Mouse (Mus musculus) retina, adult 2 months (tissue): ENCODE measurements at regions not wholly inside any gene's neighbourhood (a gene's known extent, or its start where the extent isn't known, plus 50 kb on each side); places are given as distances from the start of the nearest gene placed in this dataset.
A peak's percentile ranks its signal among the peaks of the same experiment; 100 is the strongest.

Source experiments
- DNase-seq: peaks from one replicate; pipeline ENCODE4 v3.0.0-alpha.2; 2012; ENCODE audit warnings: low read depth, low spot score

GRCm38 (mm10) chr3:41857446-41857845, 115.0 kb downstream of the D3Ertd751e start:
- no peak for DNase-seq

- no peak for DNase-seq
These were observed 120.3 kb downstream of the D3Ertd751e start for GRCm38 (mm10) chr3:41862674-41863073.

GRCm38 (mm10) chr3:41908952-41909351, 166.5 kb downstream of the D3Ertd751e start:
- DNase-seq, result no peak

- DNase-seq, result no peak
These were observed 170.8 kb downstream of the D3Ertd751e start for GRCm38 (mm10) chr3:41913190-41913589.

GRCm38 (mm10) chr3:41939843-41940242, 197.4 kb downstream of the D3Ertd751e start:
- DNase-seq, result no peak

- DNase-seq, result no peak
These were observed 200.6 kb downstream of the D3Ertd751e start for GRCm38 (mm10) chr3:41942964-41943363.

GRCm38 (mm10) chr3:41949404-41949803, 207.0 kb downstream of the D3Ertd751e start:
- no peak for DNase-seq

- DNase-seq, result no peak
These were observed 215.0 kb downstream of the D3Ertd751e start for GRCm38 (mm10) chr3:41957385-41957784.

GRCm38 (mm10) chr3:41960209-41960608, 217.8 kb downstream of the D3Ertd751e start:
- DNase-seq, result no peak

- no peak for DNase-seq
These were observed 220.5 kb downstream of the D3Ertd751e start for GRCm38 (mm10) chr3:41962923-41963322.

GRCm38 (mm10) chr3:42006672-42007265, 264.4 kb downstream of the D3Ertd751e start:
- DNase-seq, result no peak

- no peak for DNase-seq
These were observed 280.8 kb downstream of the D3Ertd751e start for GRCm38 (mm10) chr3:42023187-42023586.

- DNase-seq, result peak; percentile 3
These were observed 297.2 kb downstream of the D3Ertd751e start for GRCm38 (mm10) chr3:42039632-42040031.

GRCm38 (mm10) chr3:42040270-42040812, 297.9 kb downstream of the D3Ertd751e start:
- no peak for DNase-seq

- DNase-seq, result no peak
These were observed 298.5 kb downstream of the D3Ertd751e start for GRCm38 (mm10) chr3:42040959-42041358.

GRCm38 (mm10) chr3:42057286-42057868, 315.0 kb downstream of the D3Ertd751e start:
- DNase-seq, result no peak

GRCm38 (mm10) chr3:42065093-42065935, 322.9 kb downstream of the D3Ertd751e start:
- no peak for DNase-seq

GRCm38 (mm10) chr3:42065962-42066361, 323.6 kb downstream of the D3Ertd751e start:
- DNase-seq, result no peak

- DNase-seq, result no peak
These were observed 324.6 kb downstream of the D3Ertd751e start for GRCm38 (mm10) chr3:42067036-42067435.

- peak; percentile 30 for DNase-seq
These were observed 332.3 kb downstream of the D3Ertd751e start for GRCm38 (mm10) chr3:42074532-42075287.

GRCm38 (mm10) chr3:42110976-42111847, 368.8 kb downstream of the D3Ertd751e start:
- DNase-seq, result peak; percentile 23
